Mouse (Mus musculus) spleen, postnatal 36 days (tissue): ENCODE results near the gene Lamc3.

Source experiments
- DNase-seq, 2 experiments: peaks; one replicate each; pipeline ENCODE4 v3.0.0; 2022; ENCODE audit warnings: low spot score in 2 of 2, mixed read lengths in 1 of 2

Lamc3 gene

DNA sequence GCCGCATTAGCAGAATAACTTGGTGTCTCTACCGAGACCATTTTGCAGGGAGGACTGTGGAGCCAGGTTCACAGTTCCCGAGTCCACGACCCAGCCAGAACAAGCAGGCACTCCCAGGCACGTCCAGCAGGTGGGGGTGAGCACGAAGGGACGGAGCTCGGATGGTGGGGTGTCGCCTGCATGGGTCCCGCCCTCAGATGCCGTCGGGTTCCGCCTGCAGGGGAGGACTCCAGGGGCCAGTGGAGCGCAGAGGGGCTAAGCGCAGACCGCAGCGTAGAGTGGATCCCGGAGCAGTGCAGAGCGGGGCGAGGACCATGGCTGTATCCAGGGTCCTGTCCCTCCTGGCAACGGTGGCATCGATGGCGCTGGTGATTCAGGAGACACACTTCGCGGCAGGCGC is at the start of gene Lamc3:
Gene Lamc3 (plus strand): TSS at position 262 of the 400 bp plus-strand sequence.
- peak in 1 of 2 experiments; percentile 9 for DNase-seq

DNA sequence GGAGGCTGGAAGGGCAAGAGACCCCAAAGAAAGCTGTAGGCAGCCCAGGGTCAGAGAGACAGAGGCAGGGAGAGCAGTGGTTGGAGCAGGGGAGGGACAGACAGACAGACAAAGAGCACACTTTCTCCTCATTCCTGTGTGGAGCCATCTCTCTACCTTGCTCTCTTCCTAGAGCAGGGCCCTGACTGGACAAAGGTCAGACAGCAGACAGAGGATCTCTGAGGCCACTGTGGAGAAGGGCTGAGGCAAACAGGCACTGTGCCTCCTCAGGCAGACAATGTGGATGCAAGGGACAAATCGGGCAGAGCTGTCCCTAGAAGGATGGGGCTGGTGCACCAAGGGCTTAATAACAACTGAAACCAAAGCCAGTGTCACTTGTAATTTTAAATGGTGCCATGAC is 48.2 kb upstream of the Lamc3 start:
- DNase-seq: no peak

DNA sequence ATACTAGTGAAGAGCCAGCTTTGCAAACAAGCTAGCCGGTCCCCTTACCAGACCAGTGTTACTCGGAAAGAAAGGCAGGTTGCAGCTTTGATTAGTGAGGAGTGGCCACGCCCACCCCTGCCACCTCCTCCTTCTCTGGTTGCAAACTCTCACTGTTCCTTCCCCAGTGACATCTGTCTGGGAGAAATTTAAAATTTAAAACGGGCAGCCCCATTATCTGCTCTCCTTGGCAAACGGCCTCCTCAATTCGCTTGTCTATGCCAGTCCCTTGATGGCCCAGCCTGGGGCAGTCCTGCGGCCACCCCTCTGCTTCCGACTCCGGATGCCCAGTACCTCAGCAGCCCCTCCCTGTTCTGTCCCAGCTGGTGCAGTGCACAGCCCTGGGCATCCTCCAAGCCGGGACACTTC is 42.4 kb upstream of the Lamc3 start:
- DNase-seq: no peak

DNA sequence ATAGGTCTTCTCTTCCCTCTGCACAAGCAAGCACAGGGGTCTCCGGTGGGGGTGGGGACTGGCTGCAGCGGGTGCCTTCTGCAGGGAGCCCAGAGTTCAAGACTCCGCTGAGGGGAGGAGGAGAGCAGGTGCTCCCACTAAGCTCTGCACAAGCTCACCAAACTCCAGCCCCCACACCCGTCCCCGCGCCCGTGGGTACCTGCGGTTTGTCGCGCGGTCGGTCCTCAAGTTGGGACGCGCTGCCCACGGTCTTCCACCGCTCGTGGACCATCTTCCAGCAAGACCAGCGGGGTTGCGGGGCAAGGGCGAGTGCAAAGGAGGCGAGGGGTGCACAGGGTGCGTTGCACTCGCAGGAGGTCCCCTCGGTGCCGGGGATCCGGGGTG is 41.6 kb upstream of the Lamc3 start:
- DNase-seq: no peak

DNA sequence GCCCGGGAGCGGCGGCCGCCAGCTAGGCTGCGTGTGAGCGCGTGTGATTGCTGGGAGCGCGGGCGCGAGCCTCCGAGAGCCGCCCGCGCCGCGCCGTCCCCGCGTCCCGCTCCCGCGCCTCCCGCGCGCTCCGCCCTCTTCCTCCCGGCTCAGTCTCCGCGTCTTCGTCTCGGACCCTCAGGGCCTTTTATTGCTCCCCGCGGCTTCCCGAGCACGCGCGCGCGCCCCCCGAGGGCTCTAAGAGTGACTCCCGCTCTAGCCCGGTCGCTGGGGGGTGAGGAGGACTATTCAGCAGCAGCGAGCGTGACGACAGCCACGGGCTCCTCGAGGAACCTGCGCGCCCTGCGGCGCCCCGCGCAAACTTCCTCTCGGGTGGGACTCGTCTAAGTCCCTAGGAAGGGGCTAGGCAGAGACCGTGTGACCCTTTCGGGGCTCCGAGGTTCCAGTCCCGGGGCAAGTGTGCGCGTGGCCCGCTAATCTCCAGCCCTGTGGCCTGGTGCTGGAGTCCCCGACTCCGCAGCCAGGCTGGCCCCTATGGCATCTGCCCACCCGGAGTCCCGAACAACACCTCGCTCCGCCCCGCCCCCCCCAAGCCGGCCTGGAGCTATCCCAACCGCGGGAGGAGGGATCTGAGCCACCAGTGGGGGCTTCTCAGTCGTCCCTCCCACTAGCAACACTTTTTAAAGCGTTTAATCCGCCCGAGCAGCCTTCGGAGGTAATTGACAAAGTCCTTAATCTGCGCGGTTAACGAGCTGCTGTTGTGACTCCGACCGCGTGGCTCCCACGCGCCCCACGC is 41.0 kb upstream of the Lamc3 start, which contains the start of gene Fibcd1:
Gene Fibcd1 (minus strand): TSS at position 110 of the 796 bp plus-strand sequence.
- no peak for DNase-seq

DNA sequence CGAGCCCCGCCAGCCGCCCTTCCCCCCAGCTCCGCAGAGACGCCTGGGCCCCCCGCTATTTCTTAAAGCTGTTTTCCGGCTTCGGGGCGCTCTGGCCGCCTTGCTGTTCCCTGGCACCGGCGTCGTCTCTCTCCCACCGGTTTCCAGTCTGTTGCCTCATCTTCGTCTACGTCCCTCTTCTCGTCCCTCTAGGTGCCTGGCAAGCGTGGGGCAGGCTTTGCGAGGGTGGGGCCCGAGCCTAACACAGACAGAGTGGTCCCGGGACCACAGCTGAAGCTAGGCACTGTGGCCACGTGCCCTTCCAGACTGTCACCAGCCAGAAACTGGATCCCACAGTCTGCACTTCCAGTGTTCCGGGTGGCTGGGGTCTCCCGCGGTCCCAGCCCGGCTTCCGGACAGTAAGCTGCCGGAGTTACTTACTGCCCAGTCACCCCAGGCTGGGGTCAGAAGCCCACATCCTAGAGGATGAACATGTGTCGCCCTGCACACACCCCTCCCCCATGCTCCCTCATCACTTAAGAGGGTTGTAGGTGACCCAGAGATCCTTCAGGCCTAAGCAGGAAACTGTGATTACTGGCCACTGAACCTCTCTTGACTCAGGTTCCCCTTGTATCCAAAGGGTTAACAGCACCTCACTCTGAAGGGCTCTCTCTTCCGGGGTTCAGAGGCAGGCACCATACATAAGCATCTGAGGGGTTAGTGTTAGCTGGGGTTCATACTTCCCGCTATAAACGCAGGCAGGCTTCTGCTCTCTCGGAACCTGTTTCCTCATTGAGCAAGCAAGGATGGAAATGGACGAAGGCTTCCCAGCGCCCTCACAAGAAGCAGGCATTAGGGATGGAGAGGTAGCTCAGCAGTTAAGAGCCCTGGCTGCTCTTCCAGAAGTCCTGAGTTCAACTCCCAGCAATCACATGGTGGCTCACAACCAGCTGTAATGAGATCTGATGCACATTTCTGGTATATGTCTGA is 40.1 kb upstream of the Lamc3 start:
- no peak for DNase-seq

DNA sequence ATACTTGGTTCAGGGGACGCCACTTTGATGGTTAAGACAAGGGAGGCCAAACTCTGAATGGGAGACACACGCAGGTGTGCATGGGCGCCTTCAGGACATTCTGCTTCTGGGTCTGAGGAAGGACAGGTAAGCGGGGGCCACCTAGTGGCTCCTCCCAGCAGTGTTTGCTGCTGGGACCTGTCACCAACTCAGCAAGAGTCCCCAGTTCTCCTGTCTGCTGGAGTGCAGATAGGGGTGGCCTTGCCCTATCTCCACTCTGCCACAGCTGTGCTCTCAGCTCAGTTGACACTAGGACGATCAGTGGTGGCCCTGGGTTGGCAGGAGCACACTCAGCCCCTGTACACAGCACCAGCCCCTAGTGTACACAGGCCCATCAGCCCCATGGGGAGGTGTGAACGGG is 39.2 kb upstream of the Lamc3 start:
- DNase-seq: peak; percentile 44 to 48

DNA sequence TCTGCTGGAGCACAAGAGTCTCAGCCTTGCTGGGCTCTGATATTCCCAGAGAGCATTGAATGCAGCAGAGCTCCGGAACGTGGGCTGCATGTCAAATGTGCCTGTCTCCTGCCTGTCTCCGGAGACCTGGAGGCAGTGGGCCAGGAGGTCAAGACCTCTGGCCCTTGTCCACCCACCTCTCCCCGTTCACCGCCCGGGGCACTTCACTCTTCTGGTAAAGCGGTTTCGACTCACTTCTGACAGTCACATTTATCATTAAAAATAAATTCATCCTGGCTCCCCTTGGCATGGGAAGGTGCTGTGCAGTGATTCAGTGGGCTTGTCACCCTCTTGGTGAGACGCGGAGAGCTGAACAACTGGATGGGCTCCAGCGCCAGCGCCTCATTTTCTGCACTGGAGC is 37.0 kb upstream of the Lamc3 start:
- DNase-seq: no peak

DNA sequence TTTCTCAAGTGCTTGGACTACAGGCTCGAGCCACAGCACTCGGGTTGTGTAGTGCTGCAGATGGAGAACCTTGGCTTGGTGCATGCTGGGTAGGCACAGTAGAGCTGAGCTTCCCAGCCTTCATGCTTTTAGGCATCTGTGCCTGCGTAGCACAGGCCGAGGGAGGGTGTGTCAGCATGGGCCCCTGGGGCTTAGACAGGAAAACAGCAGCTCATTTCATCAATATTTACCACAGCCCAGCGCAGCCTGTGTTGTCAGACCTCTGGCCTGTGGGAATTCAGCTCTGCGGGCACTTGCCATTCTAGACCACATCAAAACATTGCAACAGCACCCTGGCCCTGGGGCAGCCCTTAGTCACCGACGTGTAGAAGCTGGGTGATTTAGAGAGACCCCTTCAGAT is 31.1 kb upstream of the Lamc3 start:
- no peak for DNase-seq

DNA sequence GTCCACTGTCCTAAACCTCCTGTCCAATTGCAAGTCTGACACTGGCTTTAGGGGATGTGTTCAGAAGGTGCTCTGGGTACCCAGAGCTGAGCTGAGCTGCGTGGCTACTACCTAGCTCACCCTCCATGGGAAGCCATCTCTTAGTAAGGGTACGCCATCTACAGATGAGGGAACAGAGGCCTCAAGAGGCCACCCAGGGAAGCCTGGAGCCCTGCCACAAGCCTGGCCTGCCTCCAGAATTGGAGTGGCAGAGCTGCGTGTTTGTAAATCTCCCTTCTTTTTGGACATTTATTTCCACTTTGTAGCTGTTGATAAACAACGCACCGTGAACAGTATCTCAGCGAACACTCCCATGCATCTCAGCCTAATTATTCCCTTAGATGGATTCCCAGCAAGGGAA is 29.9 kb upstream of the Lamc3 start:
- no peak for DNase-seq

DNA sequence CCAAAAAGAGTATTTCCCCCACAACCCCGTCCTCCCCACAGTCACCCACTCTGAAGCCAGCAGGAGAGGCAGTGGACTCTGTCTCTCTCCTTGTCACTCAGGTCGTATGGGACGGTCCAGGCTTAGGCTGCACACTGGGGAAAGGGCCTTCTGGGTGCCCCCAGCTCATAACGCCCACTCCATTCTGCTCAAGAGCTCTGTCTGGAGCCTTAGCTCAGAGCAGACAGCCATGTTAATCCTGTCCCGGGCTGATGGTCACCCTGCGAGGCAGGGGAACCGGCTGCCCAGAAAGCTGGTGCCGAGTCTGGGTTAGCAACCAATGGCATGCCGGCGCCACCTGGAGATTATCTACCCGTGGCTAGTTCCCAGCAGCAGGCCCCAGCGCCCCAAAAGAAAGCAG is 28.6 kb upstream of the Lamc3 start:
- DNase-seq: no peak

DNA sequence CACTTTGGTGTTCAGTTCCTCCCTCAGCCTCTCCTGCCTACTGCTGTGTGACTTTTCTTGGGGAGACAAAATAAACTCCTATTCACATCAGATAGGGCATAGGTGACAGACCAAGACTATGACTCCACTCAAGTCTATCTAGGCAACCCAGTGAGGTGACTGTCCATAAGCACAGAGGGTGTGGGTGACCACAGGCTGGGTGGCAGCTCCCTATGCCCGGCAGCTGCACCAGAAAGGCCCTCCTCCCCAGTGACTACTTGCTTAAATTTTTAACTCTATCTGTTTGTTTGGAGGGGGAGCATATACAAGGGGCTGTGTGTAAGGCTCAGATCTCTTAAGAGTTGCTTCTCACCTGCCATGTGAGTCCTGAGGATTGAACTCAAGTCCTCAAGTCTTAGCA is 24.2 kb upstream of the Lamc3 start:
- DNase-seq: no peak

DNA sequence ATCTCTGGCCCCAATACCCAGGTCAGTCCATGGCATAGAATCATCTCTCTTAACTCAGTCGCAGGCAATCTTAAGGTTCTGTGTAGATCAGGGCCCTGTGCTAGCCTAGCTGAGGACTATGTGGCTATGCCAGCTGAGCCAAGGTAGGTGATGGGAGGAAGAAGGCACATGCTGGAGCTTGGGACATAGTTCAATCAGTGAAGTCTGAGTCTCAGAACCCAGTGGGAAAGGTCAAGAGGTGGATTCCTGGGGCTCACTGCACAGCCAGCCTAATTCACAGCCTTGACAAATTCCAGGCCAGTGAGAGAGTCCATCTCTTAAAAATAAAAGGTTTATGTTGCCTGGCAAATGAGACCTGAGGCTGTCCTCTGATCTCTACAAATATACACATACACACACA is 23.3 kb upstream of the Lamc3 start:
- DNase-seq: no peak

DNA sequence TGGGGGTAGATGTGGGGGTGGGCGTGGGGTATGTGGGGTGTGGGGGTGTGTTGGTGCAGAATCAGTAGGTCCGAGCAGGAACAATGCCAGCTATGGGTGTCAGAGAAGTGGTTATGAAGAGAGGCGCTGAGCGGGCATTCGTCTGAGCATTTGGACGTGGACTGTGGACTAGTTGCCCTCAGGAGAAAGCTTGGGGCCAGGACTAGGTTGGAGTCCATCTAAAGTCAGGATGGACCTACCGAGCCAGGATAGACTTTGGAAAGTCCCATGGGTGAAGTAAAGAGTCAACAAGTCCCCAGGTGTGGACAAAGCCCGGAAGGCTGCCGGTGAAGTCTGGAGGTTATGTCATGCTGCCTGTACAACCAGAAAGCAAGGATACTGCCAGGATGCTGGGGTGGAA is 22.2 kb upstream of the Lamc3 start:
- no peak for DNase-seq

DNA sequence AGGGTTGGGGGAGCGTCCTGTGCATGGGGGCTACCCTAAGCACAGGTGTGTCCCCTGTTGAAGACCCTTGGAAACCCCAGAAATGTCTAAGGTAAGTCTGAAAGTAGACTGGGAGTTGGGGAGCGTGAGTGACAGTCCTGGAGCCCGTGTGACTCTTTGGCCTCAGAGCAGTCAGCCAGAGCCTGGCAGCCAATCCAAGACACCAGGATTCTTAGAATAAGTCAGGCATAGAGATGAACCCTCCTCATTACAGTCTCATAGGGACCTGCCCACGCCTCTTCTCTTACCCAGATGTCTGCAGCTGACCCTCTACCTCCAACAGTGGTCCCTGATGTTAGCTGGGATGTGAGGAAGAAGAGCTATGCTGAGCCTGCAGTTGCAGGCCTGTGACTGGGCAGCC is 21.8 kb upstream of the Lamc3 start:
- DNase-seq: no peak

DNA sequence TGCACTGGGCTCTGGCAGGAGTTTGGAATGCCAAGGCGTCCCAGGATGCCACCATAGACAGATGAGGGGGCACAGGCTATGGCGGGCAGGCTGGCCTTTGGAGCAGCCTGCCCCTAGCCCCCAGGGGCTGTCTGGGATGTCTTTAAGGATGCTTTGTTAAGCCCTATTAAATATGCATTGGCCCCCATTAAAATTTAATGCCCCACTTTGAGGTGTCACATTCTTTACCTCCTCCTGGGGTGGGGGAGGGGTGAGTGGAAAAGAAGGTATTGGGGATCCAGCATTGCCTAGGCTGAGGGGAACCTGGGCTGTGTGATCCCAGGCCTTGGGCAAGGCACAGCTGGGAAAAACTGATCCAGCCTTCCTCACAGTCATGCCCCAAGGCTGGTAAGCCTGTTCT is 21.3 kb upstream of the Lamc3 start:
- DNase-seq: no peak

DNA sequence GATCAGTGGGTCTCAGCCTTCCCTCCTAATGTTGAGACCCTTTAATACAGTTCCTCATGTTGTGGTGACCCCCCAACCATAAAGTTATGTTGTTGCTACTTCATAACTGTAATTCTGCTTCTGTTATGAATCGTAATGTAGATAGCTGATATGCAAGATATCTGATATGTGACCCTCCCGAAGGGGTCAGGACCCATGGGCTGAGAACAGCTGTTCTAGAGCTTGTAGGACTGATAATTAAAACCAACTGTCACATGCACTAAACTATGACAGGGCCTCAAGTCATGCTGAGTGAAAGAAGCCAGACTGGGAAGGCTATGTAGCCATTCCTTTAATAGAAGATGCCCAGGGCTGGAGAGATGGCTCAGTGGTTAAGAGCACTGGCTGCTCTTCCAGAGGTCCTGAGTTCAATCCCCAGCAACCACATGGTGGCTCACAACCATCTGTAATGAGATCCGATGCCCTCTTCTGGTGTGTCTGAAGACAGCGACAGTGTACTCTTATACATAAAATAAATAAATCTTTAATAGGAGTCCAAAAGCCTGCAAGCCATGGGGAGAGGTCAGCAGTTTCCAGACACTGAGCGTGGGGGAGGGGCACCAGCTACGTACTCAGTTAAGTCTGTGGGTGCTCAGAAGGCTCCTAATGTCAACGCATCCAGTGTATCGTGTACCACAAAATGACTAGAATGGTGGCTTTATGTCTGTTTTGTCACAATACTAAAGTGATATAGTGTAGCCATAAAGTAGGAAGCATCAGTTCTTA is 19.1 kb upstream of the Lamc3 start:
- DNase-seq: no peak

DNA sequence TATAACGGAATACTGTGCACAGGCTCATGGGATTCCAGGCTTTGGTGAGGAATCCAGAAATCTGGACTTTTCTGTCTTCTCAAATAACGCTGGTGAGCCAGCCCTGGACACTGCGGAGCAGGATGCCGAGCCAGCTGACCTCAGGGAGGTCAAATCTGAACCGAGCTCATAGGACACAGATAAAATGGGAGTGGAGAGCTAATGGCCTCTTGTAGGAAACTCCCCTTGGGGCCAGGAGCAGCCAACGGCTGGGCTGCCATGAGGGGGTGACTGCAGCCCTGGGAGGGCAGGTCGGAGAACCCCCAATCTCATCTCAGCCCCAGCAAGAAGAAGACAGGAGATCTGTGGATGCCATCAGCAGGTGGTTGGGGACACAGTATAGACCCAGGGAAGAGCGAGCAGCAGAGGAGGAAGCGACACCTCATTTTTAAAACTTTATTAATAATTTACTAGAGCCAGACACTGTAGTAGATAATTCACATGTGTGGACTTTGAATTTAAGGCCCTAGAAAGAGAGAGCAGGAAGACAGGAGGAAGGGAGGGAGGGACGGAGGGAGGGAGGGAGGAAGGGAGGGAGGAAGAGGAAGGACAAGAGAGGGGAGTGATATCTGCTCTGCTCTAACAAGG is 18.4 kb upstream of the Lamc3 start:
- DNase-seq: no peak

DNA sequence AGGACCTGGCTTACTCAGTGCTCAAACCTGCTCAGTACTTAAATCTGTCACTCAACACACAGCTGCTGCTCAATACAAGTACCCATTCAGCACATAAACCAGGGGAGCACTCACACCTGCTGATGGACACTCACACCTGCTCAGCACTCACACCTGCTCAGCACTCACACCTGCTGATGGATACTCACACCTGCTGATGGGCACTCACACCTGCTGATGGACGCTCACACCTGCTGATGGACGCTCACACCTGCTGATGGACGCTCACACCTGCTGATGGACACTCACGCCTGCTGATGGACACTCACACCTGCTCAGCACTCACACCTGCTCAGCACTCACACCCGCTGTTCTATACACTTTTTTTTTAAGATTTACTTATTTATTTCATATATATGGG is 17.4 kb upstream of the Lamc3 start:
- DNase-seq: no peak

DNA sequence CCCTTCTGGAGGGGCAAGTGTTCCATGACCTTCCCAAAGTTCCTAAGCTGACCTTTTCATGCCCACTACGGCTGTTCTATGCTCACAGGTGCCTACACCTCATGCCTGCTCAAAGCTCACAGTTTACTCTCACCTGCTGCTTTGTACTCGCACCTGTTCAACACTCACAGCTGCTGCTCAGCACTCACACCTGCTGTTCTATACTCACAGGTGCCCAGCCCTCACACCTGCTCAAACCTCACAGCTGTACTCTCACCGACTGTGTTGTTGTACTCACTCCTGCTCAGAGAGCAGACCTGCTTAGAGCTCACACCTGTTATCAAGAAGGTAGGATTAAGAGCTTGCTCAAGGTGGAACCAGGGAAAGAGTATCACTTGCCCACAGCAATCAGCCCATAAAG is 16.4 kb upstream of the Lamc3 start:
- no peak for DNase-seq

DNA sequence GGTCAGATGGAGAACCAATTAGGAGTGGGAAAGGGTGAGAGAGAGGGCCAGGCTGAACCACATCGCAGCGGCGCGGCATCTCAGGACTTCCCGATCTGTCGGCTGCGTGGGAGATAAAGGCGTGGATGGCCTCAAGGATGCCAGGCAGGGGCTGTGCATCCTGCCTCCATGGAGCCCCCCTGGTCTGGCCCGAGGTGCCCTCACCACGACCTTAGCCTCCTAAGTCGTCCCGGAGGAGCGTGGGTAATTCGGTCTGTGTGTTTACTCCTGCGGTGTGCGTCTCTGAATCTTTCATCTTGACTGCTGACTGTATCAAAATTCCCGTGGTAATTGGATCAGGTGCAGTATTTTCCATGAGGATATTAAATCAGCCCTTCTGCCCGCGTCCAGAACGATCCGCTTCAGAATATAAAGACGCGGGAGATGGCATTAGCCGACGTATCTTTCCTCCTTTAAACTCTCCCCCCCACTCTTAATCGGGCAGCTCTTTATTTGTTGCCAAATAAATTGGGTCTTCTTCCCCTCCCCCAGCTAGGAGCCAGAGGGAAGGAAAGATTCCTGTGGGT is 12.7 kb upstream of the Lamc3 start:
- DNase-seq: no peak
